Mouse (Mus musculus): Measurements from ENCODE around the gene C3ar1. TPM values are rescaled to one million over a fixed set of nuclear protein-coding genes. Genes with fewer than 3 reads are reported as not detected.

C3ar1 gene
- total and polyA plus RNA-seq, 3 experiments: 0.89 to 4.7 (median 1.4) TPM

- dilution Hi-C loops (cut with MboI; ENCODE audit: extremely low pct_ligation_motif_present, extremely low pct_unique_long_range_greater_than_20kb, low sequenced_read_pairs): no loop called here
- H3K79me2 ChIP-seq (replicated peaks; ENCODE audit: control insufficient read depth, extremely low read depth, insufficient read depth, poor library complexity, severe bottlenecking): no peaks in the 10 kb centered on the region
- peak overlapping the region; percentile 60 for H3K4me2 ChIP-seq (ENCODE audit: insufficient read depth, low read depth, poor library complexity, severe bottlenecking)
- peak; percentile 54; the same call in 1 of the 2 replicates for TF ChIP-seq MYC (IDR thresholded peaks at IDR 0.05; ENCODE audit: low read depth, low read length)
- TF ChIP-seq ZNF384 (IDR thresholded peaks at IDR 0.05; ENCODE audit: low read depth, low read length): peak; percentile 89
- TF ChIP-seq SIN3A (IDR thresholded peaks at IDR 0.05; ENCODE audit: low read length): no peak
- TF ChIP-seq IRF4 (IDR thresholded peaks at IDR 0.05; ENCODE audit: low read depth, low read length): no peak
- TF ChIP-seq KAT2A (IDR thresholded peaks at IDR 0.05; ENCODE audit: insufficient replicate concordance, low read length): no peak
- no peak for TF ChIP-seq JUND (conservative IDR thresholded peaks at IDR 0.05; ENCODE audit: low read depth, low read length)
- H3K4me1 ChIP-seq (ENCODE audit: control insufficient read depth in 1 of 2, insufficient read depth in 2 of 2): peaks cover 2 to 22% of the 10 kb centered on the region in 2 experiments
- peak overlapping the region; percentile 39 for H3K9ac ChIP-seq (ENCODE audit: insufficient read depth, low read depth)
- in situ Hi-C loops (cut with MboI; ENCODE audit: low pct_ligation_motif_present, low pct_unique_long_range_greater_than_20kb, low sequenced_read_pairs): no loop called here
- H3K9me3 ChIP-seq (replicated peaks; ENCODE audit: low read length): no peaks in the 10 kb centered on the region
- H3K36me3 ChIP-seq (replicated peaks in 1 of 2; ENCODE audit: control insufficient read depth in 1 of 2, insufficient read depth in 1 of 2, low read length in 1 of 2): peaks cover 4 to 27% of the 10 kb centered on the region in 2 experiments
- H3K27ac ChIP-seq (ENCODE audit: insufficient read depth, low read depth): peak overlapping the region; percentile 66
- H3K27me3 ChIP-seq (replicated peaks): no peaks in the 10 kb centered on the region
- H3K4me3 ChIP-seq (replicated peaks in 1 of 3; ENCODE audit: low read depth in 2 of 3, low read length in 2 of 3, poor library complexity in 1 of 3): peak overlapping the region; percentile 59 to 84 (median 76)
- no peak for DNase-seq (ENCODE audit: extremely low read depth)
Measured at GRCm38 (mm10) chr6:122800640-122801300, 55.2 kb downstream of the C3ar1 start.

Other genes with a start within 250 kb of the C3ar1 start
- gene Gdf3, start 246.1 kb downstream of the C3ar1 start, total RNA-seq (2012; rRNA removed): not detected in 2 replicates
- not detected in 2 replicates for gene Gdf3, start 246.1 kb downstream of the C3ar1 start, total RNA-seq (2014; rRNA removed)
- gene Gdf3, start 246.1 kb downstream of the C3ar1 start, polyA plus RNA-seq (2012; ENCODE audit: insufficient read length, low read depth): not detected in 2 replicates
- gene Dppa3, start 229.8 kb downstream of the C3ar1 start, total RNA-seq (2012; rRNA removed): not detected in 2 replicates
- not detected in 2 replicates for gene Dppa3, start 229.8 kb downstream of the C3ar1 start, total RNA-seq (2014; rRNA removed)
- not detected in 2 replicates for gene Dppa3, start 229.8 kb downstream of the C3ar1 start, polyA plus RNA-seq (2012; ENCODE audit: insufficient read length, low read depth)
- gene Nanog, start 148.7 kb downstream of the C3ar1 start, total RNA-seq (2012; rRNA removed): not detected in 2 replicates
- not detected in 2 replicates for gene Nanog, start 148.7 kb downstream of the C3ar1 start, total RNA-seq (2014; rRNA removed)
- gene Nanog, start 148.7 kb downstream of the C3ar1 start, polyA plus RNA-seq (2012; ENCODE audit: insufficient read length, low read depth): 0.12 and 0.27 TPM in 2 replicates
- 27.8 and 38.3 TPM in 2 replicates for gene Slc2a3, start 54.5 kb downstream of the C3ar1 start, total RNA-seq (2012; rRNA removed)
- 29.7 and 32.4 TPM in 2 replicates for gene Slc2a3, start 54.5 kb downstream of the C3ar1 start, total RNA-seq (2014; rRNA removed)
- gene Slc2a3, start 54.5 kb downstream of the C3ar1 start, polyA plus RNA-seq (2012; ENCODE audit: insufficient read length, low read depth): 23.7 and 28.8 TPM in 2 replicates
- 2.5 and 2.7 TPM in 2 replicates for gene Foxj2, start 36.2 kb downstream of the C3ar1 start, total RNA-seq (2012; rRNA removed)
- 1.8 and 1.9 TPM in 2 replicates for gene Foxj2, start 36.2 kb downstream of the C3ar1 start, total RNA-seq (2014; rRNA removed)
- gene Foxj2, start 36.2 kb downstream of the C3ar1 start, polyA plus RNA-seq (2012; ENCODE audit: insufficient read length, low read depth): 4.6 and 5.4 TPM in 2 replicates
- gene Necap1, start 18.3 kb upstream of the C3ar1 start, total RNA-seq (2012; rRNA removed): 12.7 and 12.9 TPM in 2 replicates
- 29.5 and 30.6 TPM in 2 replicates for gene Necap1, start 18.3 kb upstream of the C3ar1 start, total RNA-seq (2014; rRNA removed)
- 26.9 and 29.2 TPM in 2 replicates for gene Necap1, start 18.3 kb upstream of the C3ar1 start, polyA plus RNA-seq (2012; ENCODE audit: insufficient read length, low read depth)
- gene Clec4a1, start 65.7 kb upstream of the C3ar1 start, total RNA-seq (2012; rRNA removed): 0.08 TPM in 1 of 2 replicates, not detected in the other
- not detected in 2 replicates for gene Clec4a1, start 65.7 kb upstream of the C3ar1 start, total RNA-seq (2014; rRNA removed)
- gene Clec4a1, start 65.7 kb upstream of the C3ar1 start, polyA plus RNA-seq (2012; ENCODE audit: insufficient read length, low read depth): 0.30 and 0.31 TPM in 2 replicates
- not detected in 2 replicates for gene Clec4a3, start 96.4 kb upstream of the C3ar1 start, total RNA-seq (2012; rRNA removed)
- not detected in 2 replicates for gene Clec4a3, start 96.4 kb upstream of the C3ar1 start, total RNA-seq (2014; rRNA removed)
- not detected in 2 replicates for gene Clec4a3, start 96.4 kb upstream of the C3ar1 start, polyA plus RNA-seq (2012; ENCODE audit: insufficient read length, low read depth)
- not detected in 2 replicates for gene Clec4a4, start 134.2 kb upstream of the C3ar1 start, total RNA-seq (2012; rRNA removed)
- gene Clec4a4, start 134.2 kb upstream of the C3ar1 start, total RNA-seq (2014; rRNA removed): not detected in 2 replicates
- not detected in 2 replicates for gene Clec4a4, start 134.2 kb upstream of the C3ar1 start, polyA plus RNA-seq (2012; ENCODE audit: insufficient read length, low read depth)
- not detected in 2 replicates for gene Clec4b1, start 193.8 kb upstream of the C3ar1 start, total RNA-seq (2012; rRNA removed)
- gene Clec4b1, start 193.8 kb upstream of the C3ar1 start, total RNA-seq (2014; rRNA removed): not detected in 2 replicates
- not detected in 2 replicates for gene Clec4b1, start 193.8 kb upstream of the C3ar1 start, polyA plus RNA-seq (2012; ENCODE audit: insufficient read length, low read depth)

All from CH12.LX (cell line).